Mouse (Mus musculus) cortical plate, adult 2 months (tissue): Measurements from ENCODE around the gene Pkig. TPM values are rescaled to one million over a fixed set of nuclear protein-coding genes. Genes with fewer than 3 reads are reported as not detected.

Source experiments
- H3K27ac ChIP-seq: fragments of 200-500 bp; 2 replicates; pipeline ENCODE4 v1.5.1; 2012; ENCODE audit warnings: low read length, control low read depth, inconsistent platforms; ENCODE audit not compliant: insufficient read depth
- H3K4me1 ChIP-seq: fragments of 200-500 bp; 2 replicates; pipeline ENCODE4 v1.6.1; 2011; ENCODE audit warnings: low read length; ENCODE audit not compliant: control insufficient read depth, insufficient read depth
- H3K4me3 ChIP-seq: fragments of 200-500 bp; 2 replicates; pipeline ENCODE4 v1.5.1; 2011; ENCODE audit warnings: mild to moderate bottlenecking, low read length, control low read depth; ENCODE audit not compliant: insufficient read depth
- CTCF ChIP-seq: fragments of 200-500 bp; IDR thresholded peaks from 2 replicates; pipeline ENCODE4 v1.5.1; 2011; ENCODE audit warnings: mild to moderate bottlenecking, control low read depth, low read length; ENCODE audit not compliant: insufficient read depth; ENCODE audit errors: extremely low read depth
- POLR2A ChIP-seq: fragments of 200-500 bp; IDR thresholded peaks from 2 replicates; pipeline ENCODE4 v1.6.1; 2011; ENCODE audit warnings: mild to moderate bottlenecking, low read length, control low read depth; ENCODE audit not compliant: insufficient read depth; ENCODE audit errors: extremely low read depth
- polyA plus RNA-seq: library from polyadenylated mRNA; depleted of rRNA; stranded (reverse); fragments of >200 nt; gene quantifications from 2 replicates; pipeline ENCODE4 v1.2.3, GENCODE M21; 2012

Pkig gene
- polyA plus RNA-seq, 1 experiment: 143 TPM

DNA sequence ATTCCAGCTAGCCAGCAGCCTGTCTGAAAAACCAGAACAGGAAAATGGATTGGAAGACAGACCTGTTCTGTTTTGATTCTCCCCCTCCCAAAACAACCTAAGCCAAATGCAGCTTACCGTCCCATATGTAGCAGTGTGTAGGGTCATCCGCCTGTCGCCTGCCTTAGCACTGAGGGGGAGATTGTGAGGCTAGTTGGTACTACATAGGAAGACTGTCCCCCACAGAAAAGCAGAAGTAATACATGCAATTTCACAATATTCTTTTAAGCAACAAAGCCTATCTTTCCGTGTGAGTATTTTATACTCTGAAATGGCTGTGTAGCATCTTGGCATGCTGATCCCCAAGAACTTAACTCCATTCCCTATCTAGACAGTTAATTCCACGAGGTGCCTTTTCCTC lies 44.7 kb downstream of the Pkig start:
- no peak overlapping the region for H3K4me3 ChIP-seq
- H3K4me1 ChIP-seq: peaks cover 16% of the 10 kb centered on the region
- peak overlapping the region; percentile 27 for H3K27ac ChIP-seq
- TF ChIP-seq POLR2A (no peak), CTCF (no peak)

DNA sequence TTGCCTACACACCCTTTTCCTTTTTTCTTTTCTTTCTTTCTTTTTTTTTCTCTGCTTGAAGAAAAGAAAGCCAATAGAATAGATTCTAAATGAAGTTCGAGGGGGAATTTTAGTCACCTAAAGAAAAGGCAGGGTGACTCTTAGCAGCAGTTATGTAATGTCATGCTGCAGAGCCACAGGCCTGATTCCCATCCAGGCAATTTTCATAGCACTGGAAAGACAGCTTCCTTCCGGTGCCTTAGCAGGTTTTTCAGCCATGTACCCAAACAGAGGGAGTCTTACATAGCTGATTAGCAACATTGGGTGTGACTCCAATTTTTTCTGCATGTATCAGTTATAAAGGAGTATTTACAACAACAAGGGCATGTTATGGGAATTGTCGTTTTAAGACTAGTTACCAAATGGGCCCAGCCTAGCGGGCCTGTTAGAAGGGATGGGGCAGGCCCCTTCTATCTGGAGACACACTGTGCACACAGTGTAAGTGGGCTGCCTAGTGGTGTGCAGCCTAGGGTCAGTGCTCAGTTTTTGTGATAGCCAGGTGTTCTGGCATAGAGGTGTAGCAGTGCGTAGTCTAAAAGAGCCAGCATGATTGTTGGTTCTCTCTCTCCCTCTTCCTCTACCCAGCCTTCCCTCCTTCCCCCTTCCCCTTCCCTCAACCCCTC lies 45.5 kb downstream of the Pkig start:
- Histone ChIP-seq H3K27ac (peak overlapping the region; percentile 69), H3K4me1 (peaks cover 14% of the 10 kb centered on the region), H3K4me3 (no peak overlapping the region)
- TF ChIP-seq CTCF (no peak), POLR2A (no peak)

DNA sequence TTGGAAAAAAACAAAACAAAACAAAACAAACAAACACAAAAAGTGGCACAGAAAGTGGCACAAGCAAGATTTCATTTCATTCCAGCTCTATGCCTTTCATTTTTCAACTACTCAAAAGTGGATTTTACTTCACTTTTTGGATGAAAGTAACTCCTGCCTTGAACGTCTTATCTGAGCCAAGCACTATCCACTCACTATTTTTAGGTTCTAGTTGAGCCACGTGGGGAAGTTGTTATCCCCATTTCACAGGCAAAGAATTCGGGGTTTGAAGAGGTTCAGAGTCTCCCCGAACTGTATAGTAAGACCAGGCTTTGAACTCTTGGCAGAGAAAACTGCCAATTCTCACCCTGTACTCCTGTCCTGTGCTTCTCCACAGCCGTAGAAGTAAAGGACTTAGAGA lies 50.1 kb downstream of the Pkig start:
- no peak for TF ChIP-seq CTCF
- no peak for TF ChIP-seq POLR2A
- H3K4me3 ChIP-seq: no peak overlapping the region

GRCm38 (mm10) chr2:163708763-163709250 lies 50.6 kb downstream of the Pkig start:
- Histone ChIP-seq H3K4me3 (no peak overlapping the region), H3K4me1 (peaks cover 19% of the 10 kb centered on the region), H3K27ac (no peak overlapping the region)
- TF ChIP-seq POLR2A (no peak), CTCF (no peak)

More for the DNA sequence above, 50.1 kb downstream of the Pkig start:
- Histone ChIP-seq H3K27ac (no peak overlapping the region; the same call in 1 of the 2 replicates), H3K4me1 (peaks cover 19% of the 10 kb centered on the region)

GRCm38 (mm10) chr2:163710000-163710399 lies 51.8 kb downstream of the Pkig start:
- TF ChIP-seq CTCF (no peak), POLR2A (no peak)
- Histone ChIP-seq H3K4me1 (peaks cover 12% of the 10 kb centered on the region), H3K27ac (no peak overlapping the region), H3K4me3 (no peak overlapping the region)

- peaks cover 12% of the 10 kb centered on the region for H3K4me1 ChIP-seq
- no peak overlapping the region for H3K27ac ChIP-seq
- H3K4me3 ChIP-seq: no peak overlapping the region
- no peak for TF ChIP-seq CTCF
- TF ChIP-seq POLR2A: no peak
These were observed 52.5 kb downstream of the Pkig start for GRCm38 (mm10) chr2:163710606-163711159.

DNA sequence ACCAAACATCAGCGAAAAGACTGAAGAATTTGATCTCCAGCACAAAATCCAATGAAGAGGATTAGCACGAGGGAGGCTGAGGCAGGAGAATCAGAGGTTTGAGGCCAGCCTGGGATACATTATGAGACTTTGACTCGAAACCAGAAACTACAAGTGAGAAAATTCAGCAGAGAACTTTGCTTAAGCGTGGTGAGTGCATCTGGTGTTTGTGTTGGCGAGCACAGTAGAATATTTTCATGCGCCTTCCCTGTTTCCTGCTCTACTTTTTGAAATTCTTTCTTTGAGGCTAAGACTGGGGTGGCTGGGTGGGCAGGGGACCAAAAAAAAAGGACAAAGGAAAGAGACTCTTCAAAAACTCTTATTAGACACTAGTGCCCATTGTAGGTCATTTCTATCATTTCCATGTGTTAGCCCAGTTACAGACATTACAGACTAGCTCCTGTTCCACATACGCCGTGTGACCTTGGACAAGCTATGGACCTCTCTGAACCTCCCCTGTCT lies 53.2 kb downstream of the Pkig start:
- peaks cover 12% of the 10 kb centered on the region for H3K4me1 ChIP-seq
- TF ChIP-seq CTCF (no peak), POLR2A (no peak)
- 0 out of 2 replicates have a peak overlapping the region, but pooled peaks have one; percentile 21 for H3K27ac ChIP-seq
- H3K4me3 ChIP-seq: no peak overlapping the region

DNA sequence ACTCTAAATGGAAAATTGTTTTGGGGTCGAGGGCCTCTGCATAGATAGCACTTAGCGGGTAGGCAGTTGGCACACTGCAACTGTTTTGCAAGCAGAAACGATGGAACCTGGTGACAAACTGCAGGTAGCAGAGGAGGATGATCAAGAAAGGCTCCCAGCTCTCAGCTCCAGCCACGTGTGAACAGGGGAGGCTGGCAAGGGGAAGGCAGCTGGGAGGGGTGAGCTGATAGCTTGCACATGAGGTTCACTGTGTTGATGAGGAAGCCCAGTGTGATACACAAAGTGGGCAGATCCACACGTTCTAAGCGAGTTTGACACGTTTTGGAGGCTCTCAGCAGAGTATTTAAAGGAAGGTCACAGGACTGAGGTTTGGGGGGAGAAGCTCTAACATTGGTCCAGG lies 54.3 kb downstream of the Pkig start:
- peaks cover 13% of the 10 kb centered on the region for H3K4me1 ChIP-seq
- no peak overlapping the region for H3K27ac ChIP-seq
- no peak overlapping the region for H3K4me3 ChIP-seq
- TF ChIP-seq POLR2A (no peak), CTCF (no peak)

DNA sequence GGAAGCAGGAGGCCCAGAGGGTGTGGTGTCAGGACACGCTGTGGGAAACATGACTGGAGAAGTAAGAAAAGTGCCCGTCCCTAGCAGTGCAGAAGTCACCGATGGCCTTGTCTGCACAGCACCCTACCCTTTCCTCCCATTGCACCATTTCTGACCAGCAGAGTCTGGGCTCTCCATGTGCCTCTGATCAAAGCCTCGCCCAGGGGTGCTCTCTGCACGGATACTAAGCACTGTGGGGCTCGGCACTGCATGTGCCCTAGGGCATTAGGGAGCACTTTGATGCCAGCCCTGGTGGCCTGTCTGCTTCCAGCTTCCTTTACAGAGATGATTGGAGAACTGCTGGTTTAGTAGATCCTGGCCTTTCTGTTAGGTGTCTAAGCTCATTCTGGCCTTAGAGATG lies 54.7 kb downstream of the Pkig start:
- no peak overlapping the region for H3K27ac ChIP-seq
- H3K4me1 ChIP-seq: peaks cover 13% of the 10 kb centered on the region
- TF ChIP-seq POLR2A: no peak
- TF ChIP-seq CTCF: no peak
- no peak overlapping the region for H3K4me3 ChIP-seq

- Histone ChIP-seq H3K4me1 (peaks cover 14% of the 10 kb centered on the region), H3K27ac (no peak overlapping the region), H3K4me3 (no peak overlapping the region)
- TF ChIP-seq CTCF: no peak
- no peak for TF ChIP-seq POLR2A
These were observed 55.2 kb downstream of the Pkig start for GRCm38 (mm10) chr2:163713340-163713739.
